Mouse (Mus musculus) liver, embryonic 14 days (tissue): Measurements from ENCODE around the gene Olfr639. TPM values are rescaled to one million over a fixed set of nuclear protein-coding genes. Genes with fewer than 3 reads are reported as not detected.

Experiments used
- polyA plus RNA-seq: library from polyadenylated mRNA; depleted of rRNA; stranded (reverse); fragments of >200 nt; gene quantifications from 2 replicates; pipeline ENCODE4 v1.2.3, GENCODE M21; 2012; rRNA removed

The Olfr639 gene
- polyA plus RNA-seq, result not detected in 2 replicates

GRCm38 (mm10) chr7:104017203-104017602 is at the start of gene Olfr639:
Gene Olfr639 (minus strand): TSS chr7:104017303.

GRCm38 (mm10) chr7:104061345-104061744 is 44.2 kb upstream of the Olfr639 start, which contains the start of gene 4930516K23Rik:
Gene 4930516K23Rik (minus strand): TSS chr7:104061445.

DNA sequence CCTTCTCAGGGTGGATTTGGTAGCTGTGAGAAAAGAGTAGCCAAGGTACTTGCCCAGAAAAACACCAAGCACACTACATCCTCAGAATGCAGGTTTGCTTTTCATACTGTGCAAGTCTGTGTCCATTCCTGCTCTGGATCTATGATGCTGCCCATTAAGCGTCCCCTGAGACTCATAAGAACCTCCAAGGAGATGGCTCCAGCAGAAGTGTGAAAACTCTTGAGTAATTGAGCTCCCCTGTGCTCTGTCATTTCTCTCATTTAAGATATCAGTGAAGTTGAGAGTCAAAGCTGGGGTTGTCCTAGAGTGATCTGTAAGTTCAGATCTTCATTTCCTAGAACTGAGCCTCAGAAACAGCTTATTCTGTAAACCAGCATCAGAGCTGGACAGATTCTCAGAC is 35.5 kb upstream of the Olfr639 start, which contains the start of gene Olfr642:
Olfr642 (minus strand) TSS at position 101 of the 400 bp plus-strand sequence.

GRCm38 (mm10) chr7:104035145-104035544 is 18.0 kb upstream of the Olfr639 start, which contains the start of gene Olfr641:
Gene Olfr641 (plus strand): TSS chr7:104035445.

GRCm38 (mm10) chr7:104025473-104025872 is 8.4 kb upstream of the Olfr639 start, which contains the start of gene Olfr640:
Gene Olfr640 (minus strand): TSS chr7:104025573.

DNA sequence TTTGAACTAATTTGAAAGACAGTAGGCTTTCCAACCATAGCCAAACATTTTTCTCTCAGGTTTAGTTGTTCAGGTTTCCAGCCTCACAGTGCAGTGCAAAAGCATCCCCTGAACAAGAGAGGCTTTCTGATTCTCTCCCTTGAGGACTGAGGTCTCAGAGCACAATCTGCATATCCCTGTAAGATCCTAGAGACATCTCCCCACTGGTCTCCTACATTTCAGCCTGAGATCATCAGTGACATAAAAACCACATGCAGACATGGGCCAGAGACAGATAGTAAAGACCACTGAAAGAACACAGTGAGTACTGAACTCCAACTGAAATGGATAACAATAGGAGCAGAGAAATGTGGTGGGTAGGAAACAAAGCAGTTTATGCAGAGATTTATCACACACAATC is 18.7 kb downstream of the Olfr639 start, which contains the start of gene Olfr638:
Olfr638 (plus strand) TSS at position 301 of the 400 bp plus-strand sequence.

DNA sequence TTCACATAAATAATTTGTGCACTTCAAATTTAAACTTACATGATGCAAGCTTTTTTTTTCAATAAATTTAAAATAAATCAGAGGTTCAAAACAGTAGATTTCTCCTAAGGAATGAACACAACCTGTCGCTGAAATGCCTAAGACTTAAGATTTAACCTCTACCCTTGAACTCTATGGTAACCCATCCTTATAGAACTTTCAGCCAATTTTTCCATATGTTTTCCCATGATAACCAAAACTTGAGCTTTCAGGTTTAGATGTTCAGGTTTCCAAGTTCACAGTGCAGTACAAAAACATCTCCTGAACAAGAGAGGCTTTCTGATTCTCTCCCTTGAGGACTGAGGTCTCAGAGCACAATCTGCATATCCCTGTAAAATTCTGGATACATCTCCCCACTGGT is 46.3 kb downstream of the Olfr639 start, which contains the start of gene Olfr635:
Olfr635 (plus strand) TSS at position 301 of the 400 bp plus-strand sequence.

Other genes starting within 250 kb of the Olfr639 start
- 0.01 TPM in 1 of 2 replicates, not detected in the other for gene Olfr69, start 245.7 kb downstream of the Olfr639 start, polyA plus RNA-seq
- gene Olfr68, start 237.6 kb downstream of the Olfr639 start, polyA plus RNA-seq, result 0.06 and 0.08 TPM in 2 replicates
- 0.01 and 0.02 TPM in 2 replicates for gene Olfr67, start 225.5 kb downstream of the Olfr639 start, polyA plus RNA-seq
- gene Hbb-bt, start 203.3 kb downstream of the Olfr639 start, polyA plus RNA-seq, result 72,714 and 77,546 TPM in 2 replicates
- 210,584 and 218,066 TPM in 2 replicates for gene Hbb-bs, start 189.2 kb downstream of the Olfr639 start, polyA plus RNA-seq
- gene Hbb-bh2, start 176.8 kb downstream of the Olfr639 start, polyA plus RNA-seq, result 0.17 and 0.27 TPM in 2 replicates
- gene Hbb-bh1, start 174.1 kb downstream of the Olfr639 start, polyA plus RNA-seq, result 208 and 218 TPM in 2 replicates
- 398 and 559 TPM in 2 replicates for gene Hbb-y, start 164.1 kb downstream of the Olfr639 start, polyA plus RNA-seq
- 0.01 and 0.05 TPM in 2 replicates for gene Olfr66, start 131.1 kb downstream of the Olfr639 start, polyA plus RNA-seq
- not detected in 2 replicates for gene Olfr64, start 122.8 kb downstream of the Olfr639 start, polyA plus RNA-seq
- gene Olfr65, start 113.8 kb downstream of the Olfr639 start, polyA plus RNA-seq, result not detected in 2 replicates
- 0.45 and 0.77 TPM in 2 replicates for gene Olfr631, start 88.5 kb downstream of the Olfr639 start, polyA plus RNA-seq
- 1.6 and 1.8 TPM in 2 replicates for gene Olfr632, start 83.0 kb downstream of the Olfr639 start, polyA plus RNA-seq
- 0.02 and 0.09 TPM in 2 replicates for gene Olfr633, start 72.9 kb downstream of the Olfr639 start, polyA plus RNA-seq
- under 0.01 TPM in 2 replicates for gene Olfr635, start 46.2 kb downstream of the Olfr639 start, polyA plus RNA-seq
- 0.05 TPM in 2 replicates for gene Olfr638, start 18.6 kb downstream of the Olfr639 start, polyA plus RNA-seq
- not detected in 2 replicates for gene Olfr640, start 8.3 kb upstream of the Olfr639 start, polyA plus RNA-seq
- gene Olfr641, start 18.1 kb upstream of the Olfr639 start, polyA plus RNA-seq, result not detected in 2 replicates
- not detected in 2 replicates for gene Olfr642, start 35.4 kb upstream of the Olfr639 start, polyA plus RNA-seq
- gene 4930516K23Rik, start 44.1 kb upstream of the Olfr639 start, polyA plus RNA-seq, result not detected in 2 replicates
- gene Olfr644, start 54.6 kb upstream of the Olfr639 start, polyA plus RNA-seq, result not detected in 2 replicates
- not detected in 2 replicates for gene Olfr645, start 68.2 kb upstream of the Olfr639 start, polyA plus RNA-seq
- gene Olfr646, start 87.6 kb upstream of the Olfr639 start, polyA plus RNA-seq, result not detected in 2 replicates
- gene Ubqln5, start 112.5 kb upstream of the Olfr639 start, polyA plus RNA-seq, result not detected in 2 replicates
- not detected in 2 replicates for gene Olfr643, start 120.1 kb upstream of the Olfr639 start, polyA plus RNA-seq
- gene Ubqln3, start 126.0 kb upstream of the Olfr639 start, polyA plus RNA-seq, result not detected in 2 replicates
- gene Ubqlnl, start 133.3 kb upstream of the Olfr639 start, polyA plus RNA-seq, result not detected in 2 replicates
- gene Olfm5, start 147.5 kb upstream of the Olfr639 start, polyA plus RNA-seq, result 0.01 TPM in 1 of 2 replicates, not detected in the other
- 0.03 and 0.06 TPM in 2 replicates for gene Olfr648, start 166.1 kb upstream of the Olfr639 start, polyA plus RNA-seq
- gene Olfr649, start 178.7 kb upstream of the Olfr639 start, polyA plus RNA-seq, result not detected in 2 replicates
- gene Trim6, start 201.5 kb upstream of the Olfr639 start, polyA plus RNA-seq, result 0.59 and 0.62 TPM in 2 replicates
- 1.8 and 2.3 TPM in 2 replicates for gene Trim34a, start 227.2 kb upstream of the Olfr639 start, polyA plus RNA-seq